Mouse (Mus musculus) lung, postnatal 10 days (tissue): ENCODE results near the gene Acer3.
"Not testable (repeated sequence)": the region's sequence is repeated elsewhere in the genome, so short reads cannot be mapped to it uniquely, and the experiment has no call there.

ENCODE experiments used
- DNase-seq: peaks from one replicate; pipeline ENCODE4 v3.0.0; 2021

Gene Acer3

DNA sequence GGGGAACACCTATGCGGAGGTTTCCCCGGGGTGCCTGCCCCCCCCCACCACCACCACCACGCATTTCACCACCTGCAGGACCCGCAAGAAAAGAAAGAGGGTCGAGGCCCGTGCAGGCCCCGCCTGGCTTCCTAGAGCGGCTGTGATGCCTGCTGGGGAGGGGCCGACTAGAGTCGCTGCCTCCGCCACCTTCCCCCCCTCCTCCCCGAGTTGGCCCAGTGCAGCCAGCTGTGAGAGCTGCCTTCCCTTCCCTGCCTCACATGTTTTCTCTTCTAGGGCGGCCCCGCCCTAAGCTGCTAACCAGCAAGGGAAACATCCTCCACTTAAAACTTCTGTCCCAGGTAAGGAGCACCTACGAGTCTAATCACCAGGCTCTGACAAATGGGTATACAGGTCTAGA is 52.8 kb downstream of the Acer3 start:
- DNase-seq = peak; percentile 1

GRCm38 (mm10) chr7:98252520-98252919 is 68.5 kb downstream of the Acer3 start:
- no peak for DNase-seq

DNA sequence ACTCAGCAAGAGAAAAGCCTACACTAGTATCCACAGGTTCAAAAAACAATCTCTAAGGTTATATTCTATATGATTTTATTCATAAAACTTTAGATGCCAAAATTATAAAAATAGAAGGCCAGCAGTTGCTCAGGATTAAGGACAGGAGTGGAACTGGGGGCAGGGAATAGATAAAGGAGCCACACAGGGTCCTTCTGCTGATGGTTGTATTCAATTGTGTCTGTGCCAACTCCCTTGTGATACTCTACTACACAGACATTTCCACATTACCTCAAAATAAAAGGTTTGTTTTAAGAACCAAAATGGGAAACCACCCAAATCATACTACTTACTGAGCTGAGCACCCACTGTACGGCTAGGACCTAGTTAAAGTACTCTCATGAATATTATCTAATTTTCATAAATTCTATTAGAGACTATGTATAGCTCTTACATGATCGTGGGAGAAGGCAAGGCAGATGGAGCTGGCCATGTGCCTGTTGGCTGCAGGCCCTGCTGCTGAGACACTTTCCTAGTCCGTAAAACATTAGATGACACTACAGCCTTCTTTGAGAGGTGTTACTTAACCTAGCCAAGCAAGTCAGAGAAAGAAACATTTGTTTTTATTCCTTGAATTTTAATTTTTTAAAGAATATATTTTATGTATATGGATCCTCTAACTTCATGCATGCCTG is 84.2 kb downstream of the Acer3 start:
- DNase-seq = peak; percentile 10

GRCm38 (mm10) chr7:98223796-98224195 is 97.2 kb downstream of the Acer3 start:
- DNase-seq = no peak

GRCm38 (mm10) chr7:98216713-98217112 is 104.3 kb downstream of the Acer3 start:
- DNase-seq = no peak

DNA sequence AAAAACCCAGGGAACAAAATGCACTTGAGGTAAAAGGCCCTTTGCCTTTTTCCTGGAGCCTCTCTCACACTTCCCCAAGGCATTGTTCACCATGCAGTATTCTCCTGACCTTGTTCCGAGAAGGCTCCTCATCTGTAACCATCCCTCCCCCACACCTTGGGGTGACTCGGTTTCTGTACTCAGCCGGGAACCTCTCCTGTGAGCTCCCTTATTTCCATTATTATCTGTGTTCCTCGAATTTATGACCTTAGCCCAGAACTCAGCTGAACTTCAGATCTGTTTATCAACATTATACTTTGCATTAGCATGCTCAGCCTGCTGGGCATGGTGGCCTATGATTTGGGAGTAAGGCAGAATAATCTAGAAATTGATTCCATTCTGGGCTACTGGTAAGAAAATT is 118.1 kb downstream of the Acer3 start:
- DNase-seq = no peak

- DNase-seq = no peak
These were observed 119.4 kb downstream of the Acer3 start for GRCm38 (mm10) chr7:98201493-98202028.

DNA sequence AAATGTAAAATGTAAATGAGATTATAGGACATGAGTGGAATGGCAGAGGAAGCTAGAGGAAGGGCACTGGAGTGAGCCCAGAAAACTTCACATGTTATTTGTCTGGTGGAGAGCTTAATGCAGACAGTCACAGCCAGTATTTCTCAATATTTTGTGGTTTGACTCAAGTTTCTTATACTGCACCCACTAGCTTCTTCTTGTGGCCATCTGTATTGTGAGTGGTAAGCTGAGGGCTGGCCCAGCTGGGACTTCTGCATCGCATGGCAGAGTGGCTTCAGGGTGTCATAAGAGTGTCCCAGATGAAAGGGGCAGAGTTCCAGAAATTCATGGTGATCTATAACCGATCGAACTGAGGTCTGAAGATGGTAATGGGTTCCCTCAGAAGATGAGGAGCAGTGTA is 120.6 kb downstream of the Acer3 start:
- DNase-seq = no peak

GRCm38 (mm10) chr7:98199381-98199780 is 121.6 kb downstream of the Acer3 start, which contains the start of gene B3gnt6:
B3gnt6 (minus strand) TSS chr7:98199481.
- no peak for DNase-seq

- no peak for DNase-seq
These were observed 125.7 kb downstream of the Acer3 start for GRCm38 (mm10) chr7:98195151-98195801.

DNA sequence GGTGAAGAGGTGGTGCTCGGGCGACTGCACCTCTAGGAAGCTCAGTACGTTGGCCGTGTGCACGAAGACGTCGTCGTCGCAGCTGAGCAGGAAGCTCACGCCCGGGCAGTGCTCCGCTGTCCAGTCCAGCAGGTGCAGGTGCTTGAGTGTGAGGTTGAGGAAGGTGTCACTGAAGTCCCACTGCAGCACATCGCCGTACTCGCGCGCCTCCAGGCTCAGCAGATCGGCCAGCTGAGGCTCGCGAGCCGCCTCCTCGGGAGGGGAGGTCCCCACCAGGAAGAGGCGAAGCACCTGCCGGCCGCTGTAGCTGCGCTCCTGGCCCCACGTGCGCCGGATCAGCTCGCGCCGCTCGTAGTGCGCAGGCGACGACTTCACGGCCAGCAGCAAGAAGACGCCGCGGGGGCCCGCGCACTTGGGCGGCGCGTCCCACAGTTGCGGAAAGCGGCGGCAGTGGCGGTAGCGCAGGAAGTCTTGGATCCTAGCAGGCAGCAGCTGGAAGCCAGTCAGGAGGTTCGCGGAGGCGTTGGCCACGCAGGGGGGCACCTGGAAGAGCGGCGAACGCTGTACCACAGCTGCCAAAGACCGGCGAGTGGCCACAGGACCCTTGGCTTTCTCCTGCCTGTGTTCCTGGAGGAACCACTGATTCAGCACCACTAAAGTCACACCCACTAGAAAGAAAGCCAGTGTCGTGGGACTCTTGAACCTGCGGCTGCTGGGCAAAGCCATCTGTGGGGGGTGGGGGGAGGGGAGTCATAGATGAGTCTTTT is 126.8 kb downstream of the Acer3 start:
- peak; percentile 25 for DNase-seq

DNA sequence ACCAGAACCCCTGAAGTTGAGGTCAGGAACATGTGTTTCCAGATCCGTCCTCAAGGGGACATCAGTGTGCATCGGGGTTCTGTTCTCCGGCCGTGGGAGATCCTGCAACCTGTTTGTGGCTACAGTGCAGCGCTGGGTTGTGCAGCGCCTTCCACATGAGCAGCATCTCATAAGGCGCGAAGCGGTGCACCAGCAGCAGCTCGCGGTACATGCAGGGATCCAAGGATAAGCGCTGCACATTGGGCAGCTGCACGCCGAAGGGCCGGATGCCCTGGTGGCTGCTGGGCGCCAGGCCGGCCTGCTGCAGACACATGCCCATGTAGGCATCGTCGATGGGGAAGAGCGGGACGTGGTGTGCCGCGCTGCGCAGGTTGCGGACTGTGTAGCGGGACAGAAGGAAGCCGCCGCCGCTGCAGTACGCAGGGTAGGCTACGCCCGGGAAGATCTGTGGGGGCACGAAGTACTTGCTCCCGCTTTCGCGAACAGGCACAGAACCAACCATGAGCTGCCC is 127.4 kb downstream of the Acer3 start:
- peak; percentile 46 for DNase-seq

GRCm38 (mm10) chr7:98191571-98192250 is 129.3 kb downstream of the Acer3 start:
- DNase-seq = peak; percentile 51

GRCm38 (mm10) chr7:98190578-98190977 is 130.4 kb downstream of the Acer3 start:
- DNase-seq = no peak

DNA sequence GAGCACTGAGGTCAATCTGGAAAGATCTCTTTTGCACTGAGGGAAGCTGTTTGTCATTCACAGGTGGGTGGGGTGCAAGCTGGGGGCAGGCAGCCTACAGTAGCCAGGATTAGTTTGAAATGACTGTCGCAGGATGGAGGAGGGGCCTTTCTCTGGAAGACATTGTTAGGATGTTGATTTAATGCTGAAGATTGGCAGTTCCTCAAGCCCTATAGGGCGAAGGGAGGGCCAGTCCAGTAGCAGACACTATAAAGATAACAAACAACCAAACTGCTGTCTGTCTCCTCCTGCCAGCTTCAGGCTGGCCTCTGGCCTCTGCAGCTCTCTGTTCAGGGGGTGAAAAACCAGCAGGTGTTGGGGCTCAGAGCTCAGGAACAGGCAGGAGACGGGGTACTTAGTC is 131.3 kb downstream of the Acer3 start:
- DNase-seq = peak; percentile 67

GRCm38 (mm10) chr7:98188680-98189079 is 132.3 kb downstream of the Acer3 start:
- no peak for DNase-seq

- DNase-seq = no peak
These were observed 132.8 kb downstream of the Acer3 start for GRCm38 (mm10) chr7:98188238-98188637.

- DNase-seq = not testable (repeated sequence)
These were observed 133.7 kb downstream of the Acer3 start for GRCm38 (mm10) chr7:98187332-98187731.

GRCm38 (mm10) chr7:98186637-98187036 is 134.4 kb downstream of the Acer3 start:
- DNase-seq = no peak

GRCm38 (mm10) chr7:98185326-98185725 is 135.7 kb downstream of the Acer3 start:
- no peak for DNase-seq

DNA sequence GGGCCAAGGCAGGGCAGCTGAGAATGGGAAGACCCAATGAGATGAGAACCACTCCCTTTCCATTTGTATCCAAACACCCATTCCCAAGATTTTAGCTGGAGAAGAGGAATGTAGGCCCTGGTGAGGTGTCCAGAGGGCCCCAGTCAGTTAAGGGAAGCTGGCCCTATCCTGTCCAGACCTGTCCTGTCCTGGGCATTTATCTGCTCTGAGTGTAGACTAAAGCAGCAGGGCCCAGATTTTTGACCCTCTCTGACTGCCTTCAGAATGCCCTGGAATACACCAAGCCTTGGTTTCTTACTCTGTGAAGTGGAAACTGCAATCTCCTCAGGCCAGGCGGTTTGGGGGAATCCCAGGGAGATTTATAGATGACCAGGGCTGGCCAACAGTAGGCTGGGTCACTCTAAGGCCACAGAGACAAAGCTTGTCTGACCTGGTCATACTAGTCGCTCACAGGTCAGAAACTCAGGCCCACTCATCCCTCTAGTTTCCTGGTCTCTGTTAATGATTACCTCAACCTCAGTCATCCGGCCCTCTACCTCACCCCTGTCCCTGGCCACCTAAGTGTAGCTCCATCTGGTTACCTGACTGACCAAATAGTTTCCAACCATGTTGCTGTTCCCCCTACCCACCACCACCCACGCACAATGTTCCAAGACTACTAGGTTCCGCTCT is 142.3 kb downstream of the Acer3 start:
- DNase-seq = no peak

DNA sequence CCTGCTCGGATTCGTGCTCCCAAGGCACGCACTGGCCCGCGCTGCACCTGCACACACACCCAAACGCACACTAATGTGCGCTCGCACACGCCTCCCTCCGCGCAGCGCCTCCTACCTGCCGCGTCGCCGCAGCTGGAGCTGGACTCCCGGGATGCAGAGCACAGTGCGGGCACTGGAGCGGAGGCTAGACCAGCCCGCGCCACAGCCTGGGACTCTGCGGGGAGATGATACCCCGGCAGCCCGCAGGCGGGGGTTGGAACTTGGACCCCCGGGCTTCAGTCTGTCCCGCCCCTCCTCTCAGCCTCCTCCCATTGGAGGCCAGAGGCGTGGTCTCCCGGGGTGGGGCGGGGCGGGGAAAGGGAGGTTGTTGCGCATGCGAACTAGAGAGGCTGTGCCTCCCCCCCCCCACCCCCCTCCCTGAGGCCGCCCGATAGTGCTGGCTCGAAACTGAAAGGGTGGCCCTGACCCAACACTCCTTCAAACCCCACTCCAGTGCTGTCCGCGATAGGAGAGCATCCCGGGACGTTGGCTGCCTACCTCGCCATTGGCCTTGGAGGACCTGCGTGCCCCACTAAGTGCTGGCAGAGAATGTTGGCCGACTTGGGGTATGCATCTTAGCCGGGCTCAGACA is 143.0 kb downstream of the Acer3 start, which contains the start of gene Capn5:
Gene Capn5, minus strand, starts transcription at position 346 of the 631 bp plus-strand sequence.
- peak; percentile 72 for DNase-seq
